Mouse (Mus musculus): Measurements from ENCODE around the gene Psme2.

Gene Psme2

GRCm38 (mm10) chr14:55567496-55567895 is 23.4 kb downstream of the Psme2 start:
- no peak for DNase-seq (ENCODE audit: low read depth, low spot score)

- no peak for DNase-seq (ENCODE audit: low read depth, low spot score)
Observed at GRCm38 (mm10) chr14:55565748-55566147, 25.2 kb downstream of the Psme2 start.

- DNase-seq (ENCODE audit: low read depth, low spot score) = no peak
Observed at GRCm38 (mm10) chr14:55563249-55563648, 27.7 kb downstream of the Psme2 start.

- no peak for DNase-seq (ENCODE audit: low read depth, low spot score)
Observed at GRCm38 (mm10) chr14:55561860-55562259, 29.1 kb downstream of the Psme2 start.

- DNase-seq (ENCODE audit: low read depth, low spot score) = peak; percentile 99
Observed at GRCm38 (mm10) chr14:55560202-55561073, 30.5 kb downstream of the Psme2 start, which contains the start of gene A730061H03Rik. Gene A730061H03Rik, minus strand, starts transcription at chr14:55560406.

- peak; percentile 90 for DNase-seq (ENCODE audit: low read depth, low spot score)
Observed at GRCm38 (mm10) chr14:55559799-55560201, 31.1 kb downstream of the Psme2 start, which contains the start of gene Dcaf11. Gene Dcaf11, plus strand, starts transcription at chr14:55560006.

- DNase-seq (ENCODE audit: low read depth, low spot score) = no peak
Observed at GRCm38 (mm10) chr14:55558740-55559448, 32.0 kb downstream of the Psme2 start.

GRCm38 (mm10) chr14:55557587-55557986 is 33.3 kb downstream of the Psme2 start:
- no peak for DNase-seq (ENCODE audit: low read depth, low spot score)

GRCm38 (mm10) chr14:55557003-55557402 is 33.9 kb downstream of the Psme2 start:
- peak; percentile 77 for DNase-seq (ENCODE audit: low read depth, low spot score)

- no peak for DNase-seq (ENCODE audit: low read depth, low spot score)
Observed at GRCm38 (mm10) chr14:55555788-55556187, 35.1 kb downstream of the Psme2 start.

- DNase-seq (ENCODE audit: low read depth, low spot score) = no peak
Observed at GRCm38 (mm10) chr14:55554635-55555034, 36.3 kb downstream of the Psme2 start.

- no peak for DNase-seq (ENCODE audit: low read depth, low spot score)
Observed at GRCm38 (mm10) chr14:55551794-55552193, 39.1 kb downstream of the Psme2 start.

GRCm38 (mm10) chr14:55551347-55551746 is 39.6 kb downstream of the Psme2 start:
- no peak for DNase-seq (ENCODE audit: low read depth, low spot score)

- DNase-seq (ENCODE audit: low read depth, low spot score) = no peak
Observed at GRCm38 (mm10) chr14:55550191-55550590, 40.7 kb downstream of the Psme2 start.

- DNase-seq (ENCODE audit: low read depth, low spot score) = no peak
Observed at GRCm38 (mm10) chr14:55544334-55544733, 46.6 kb downstream of the Psme2 start.

GRCm38 (mm10) chr14:55542268-55542667 is 48.6 kb downstream of the Psme2 start:
- no peak for DNase-seq (ENCODE audit: low read depth, low spot score)

- peak; percentile 61 for DNase-seq (ENCODE audit: low read depth, low spot score)
Observed at GRCm38 (mm10) chr14:55540787-55541321, 50.1 kb downstream of the Psme2 start.

GRCm38 (mm10) chr14:55540067-55540786 is 50.7 kb downstream of the Psme2 start, which contains the start of gene Pck2:
Gene Pck2, plus strand, starts transcription at chr14:55540266.
- peak; percentile 71 for DNase-seq (ENCODE audit: low read depth, low spot score)
